Mouse (Mus musculus): ENCODE data around the gene Rin3. TPM values are rescaled to one million over a fixed set of nuclear protein-coding genes. Genes with fewer than 3 reads are reported as not detected.
A peak's percentile ranks its signal among the peaks of the same experiment; 100 is the strongest.

Rin3 gene
- polyA plus RNA-seq, 1 experiment from 2014 or later, result 2.9 TPM

DNA sequence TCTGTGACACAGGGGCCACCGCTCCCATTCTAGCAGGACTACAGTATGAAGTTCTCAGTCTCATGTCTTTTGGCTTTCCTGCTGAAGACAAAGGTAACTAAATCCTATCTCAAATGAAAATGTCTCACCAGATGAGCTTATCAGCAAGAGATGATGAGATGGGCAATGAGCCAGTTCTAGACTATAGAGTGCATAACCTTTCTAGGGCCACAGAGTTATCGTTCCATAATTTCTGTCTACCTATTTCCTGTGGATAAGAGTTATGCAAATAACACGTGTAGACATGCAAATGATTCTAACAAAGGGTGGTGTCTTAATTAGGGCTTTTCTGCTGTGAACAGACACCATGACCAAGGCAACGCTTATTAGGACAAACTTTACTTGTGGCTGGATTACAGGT lies 151.3 kb downstream of the Rin3 start:
- Histone ChIP-seq H3K36me3 (ENCODE audit: control insufficient read depth, insufficient read depth, low read length) (no peaks in the 10 kb centered on the region), H3K9me3 (ENCODE audit: control insufficient read depth, low read length) (no peaks in the 10 kb centered on the region), H3K4me1 (replicated peaks; ENCODE audit: control insufficient read depth, insufficient read depth) (no peaks in the 10 kb centered on the region), H3K4me3 (ENCODE audit: low read depth, low read length) (no peak overlapping the region), H3K4me2 (replicated peaks; ENCODE audit: low read depth) (no peak overlapping the region), H3K9ac (ENCODE audit: low read length) (no peak overlapping the region), H3K27me3 (ENCODE audit: control insufficient read depth, insufficient read depth, low read length) (no peaks in the 10 kb centered on the region), H3K27ac (replicated peaks) (no peak overlapping the region)
- TF ChIP-seq EP300 (optimal IDR thresholded peaks at IDR 0.05), result no peak
- 83% methylated on average over 4 of the region's 4 CpGs for WGBS
- ATAC-seq (ENCODE audit: low FRiP score, low TSS enrichment), result no peak
- no peak for DNase-seq (ENCODE audit: low spot score)

DNA sequence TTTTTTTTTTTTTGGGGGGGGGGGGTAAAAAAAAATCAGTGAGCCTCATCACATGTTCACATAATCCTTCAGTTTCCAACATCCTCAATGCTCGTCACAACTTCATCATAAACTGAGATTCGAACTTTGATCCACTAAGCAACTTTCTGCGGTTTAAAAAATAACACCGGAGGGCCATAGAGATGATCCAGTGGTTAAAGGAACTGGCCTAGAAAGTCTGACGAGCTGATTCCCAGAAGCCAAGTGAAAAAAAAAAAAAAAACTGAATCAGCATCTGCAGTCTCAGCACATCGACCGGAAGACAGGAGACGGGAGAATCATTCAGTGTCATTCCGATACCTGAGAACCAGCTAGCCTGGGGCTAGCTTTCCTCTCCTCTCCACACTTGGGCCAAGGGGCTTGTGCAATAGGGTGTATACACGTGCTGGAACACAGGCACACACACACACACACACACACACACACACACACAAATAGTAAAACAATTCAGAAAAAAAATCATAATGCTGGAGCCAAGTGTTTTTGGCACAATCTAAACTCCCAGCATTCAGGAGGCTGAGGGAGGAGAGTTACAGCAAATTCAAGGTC lies 154.2 kb downstream of the Rin3 start:
- H3K27me3 ChIP-seq (ENCODE audit: control insufficient read depth, insufficient read depth, low read length), result no peaks in the 10 kb centered on the region
- H3K27ac ChIP-seq (replicated peaks), result no peak overlapping the region
- H3K4me2 ChIP-seq (replicated peaks; ENCODE audit: low read depth), result peak overlapping the region; percentile 24; the same call in 1 of the 2 replicates
- H3K9me3 ChIP-seq (ENCODE audit: control insufficient read depth, low read length), result no peaks in the 10 kb centered on the region
- TF ChIP-seq CTCF (IDR thresholded peaks at IDR 0.05; ENCODE audit: low read depth) (no peak), EP300 (optimal IDR thresholded peaks at IDR 0.05) (no peak)
- no peak overlapping the region for H3K4me3 ChIP-seq (ENCODE audit: low read depth, low read length)
- no peak overlapping the region for H3K9ac ChIP-seq (ENCODE audit: low read length)
- ATAC-seq (ENCODE audit: low FRiP score, low TSS enrichment) (no peak), DNase-seq (ENCODE audit: low spot score) (no peak)
- H3K4me1 ChIP-seq (replicated peaks; ENCODE audit: control insufficient read depth, insufficient read depth), result no peaks in the 10 kb centered on the region
- 59% methylated on average over 10 of the region's 10 CpGs for WGBS
- H3K36me3 ChIP-seq (ENCODE audit: control insufficient read depth, insufficient read depth, low read length), result no peaks in the 10 kb centered on the region

DNA sequence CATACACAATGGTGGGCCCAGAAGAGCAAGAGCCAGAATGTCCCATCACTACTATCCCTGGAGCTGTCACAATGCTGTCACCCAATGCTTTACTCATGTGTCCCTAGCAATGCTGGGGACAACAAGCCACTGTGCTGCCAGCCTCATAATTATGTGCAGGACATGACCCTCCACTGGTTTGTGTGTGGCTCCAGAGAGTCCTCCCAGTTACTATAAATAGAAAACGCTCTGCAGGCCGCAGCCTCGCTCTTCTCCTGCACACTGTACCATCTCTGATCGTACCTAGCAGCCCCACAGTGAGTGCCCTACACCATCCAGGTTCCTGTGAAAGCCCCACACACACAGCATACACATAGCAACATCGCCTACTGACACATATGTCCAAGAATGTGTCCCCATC lies 155.1 kb downstream of the Rin3 start:
- TF ChIP-seq CTCF (IDR thresholded peaks at IDR 0.05; ENCODE audit: low read depth) (no peak), EP300 (optimal IDR thresholded peaks at IDR 0.05) (no peak)
- WGBS, result 60% methylated on average over 5 of the region's 5 CpGs
- H3K27me3 ChIP-seq (ENCODE audit: control insufficient read depth, insufficient read depth, low read length), result no peaks in the 10 kb centered on the region
- ATAC-seq (ENCODE audit: low FRiP score, low TSS enrichment) (no peak), DNase-seq (ENCODE audit: low spot score) (no peak)
- H3K9ac ChIP-seq (ENCODE audit: low read length), result no peak overlapping the region
- 0 out of 2 replicates have a peak overlapping the region, but pooled peaks have one; percentile 30 for H3K27ac ChIP-seq (replicated peaks)
- no peaks in the 10 kb centered on the region for H3K9me3 ChIP-seq (ENCODE audit: control insufficient read depth, low read length)
- H3K4me3 ChIP-seq (ENCODE audit: low read depth, low read length), result peak overlapping the region; percentile 4; the same call in 1 of the 2 replicates
- H3K4me2 ChIP-seq (replicated peaks; ENCODE audit: low read depth), result peak overlapping the region; percentile 66; the same call in 1 of the 2 replicates
- no peaks in the 10 kb centered on the region for H3K36me3 ChIP-seq (ENCODE audit: control insufficient read depth, insufficient read depth, low read length)
- no peaks in the 10 kb centered on the region for H3K4me1 ChIP-seq (replicated peaks; ENCODE audit: control insufficient read depth, insufficient read depth)

DNA sequence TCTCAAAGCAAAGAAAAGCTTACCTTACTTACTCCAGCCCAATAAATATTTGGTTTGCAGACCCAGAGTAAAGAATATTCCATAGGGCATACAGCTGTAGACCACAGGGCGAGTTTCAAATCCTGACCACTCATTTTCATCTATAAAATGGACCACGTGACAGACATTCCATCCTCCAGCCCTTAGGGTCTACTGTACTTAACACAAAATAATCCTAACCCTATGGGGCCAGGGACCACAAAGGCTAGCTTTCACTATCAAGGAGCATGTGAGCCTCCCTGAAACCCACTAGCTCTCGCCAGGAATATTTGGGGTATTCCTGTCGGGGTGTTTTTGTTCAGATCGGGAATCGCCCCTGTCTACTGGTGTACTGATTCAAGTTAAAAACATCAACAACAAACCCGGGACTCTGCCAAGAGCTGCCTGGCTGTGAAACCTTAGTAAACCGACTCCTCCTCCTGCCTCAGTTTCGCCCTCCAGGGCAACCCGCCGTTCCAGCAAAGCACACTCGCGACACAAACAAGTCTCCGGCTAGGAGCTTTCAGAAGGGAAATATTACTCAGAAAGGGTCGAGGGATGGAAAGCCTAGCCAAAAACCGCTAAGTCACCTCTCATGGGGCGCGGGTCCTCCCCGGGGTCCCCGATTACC lies 156.3 kb downstream of the Rin3 start:
- ATAC-seq (ENCODE audit: low FRiP score, low TSS enrichment), result 0 out of 2 replicates have a peak, but pooled peaks have one; percentile 4
- Histone ChIP-seq H3K27me3 (ENCODE audit: control insufficient read depth, insufficient read depth, low read length) (no peaks in the 10 kb centered on the region), H3K27ac (replicated peaks) (peak overlapping the region; percentile 63), H3K4me2 (replicated peaks; ENCODE audit: low read depth) (peak overlapping the region; percentile 66), H3K9ac (ENCODE audit: low read length) (peak overlapping the region; percentile 66), H3K4me3 (ENCODE audit: low read depth, low read length) (peak overlapping the region; percentile 58), H3K36me3 (ENCODE audit: control insufficient read depth, insufficient read depth, low read length) (no peaks in the 10 kb centered on the region), H3K9me3 (ENCODE audit: control insufficient read depth, low read length) (no peaks in the 10 kb centered on the region), H3K4me1 (replicated peaks; ENCODE audit: control insufficient read depth, insufficient read depth) (no peaks in the 10 kb centered on the region)
- WGBS, result 2% methylated on average over 20 of the region's 20 CpGs
- DNase-seq (ENCODE audit: low spot score), result no peak
- no peak for TF ChIP-seq EP300 (optimal IDR thresholded peaks at IDR 0.05)

DNA sequence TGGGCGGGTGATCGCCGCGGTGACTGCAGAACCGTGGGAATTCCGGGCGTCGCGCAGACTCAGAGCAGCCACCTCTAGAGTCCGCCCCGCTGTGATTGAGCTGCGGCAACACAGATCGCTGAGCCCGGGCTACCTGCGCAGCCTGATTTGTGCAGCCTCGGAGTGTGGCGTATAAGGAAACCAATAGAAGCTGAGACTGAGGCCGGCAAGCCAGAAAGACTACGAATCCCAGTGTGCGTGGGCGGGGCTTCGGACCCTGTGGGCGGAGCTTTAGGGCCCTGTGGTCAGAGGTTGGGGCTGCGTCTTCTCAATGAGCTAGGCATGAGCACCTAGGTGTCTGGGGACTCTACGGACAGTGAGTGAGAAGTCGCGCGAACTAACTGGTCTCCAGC lies 156.8 kb downstream of the Rin3 start, which contains the start of gene Lgmn:
Gene Lgmn (minus strand): TSS at position 182 of the 392 bp plus-strand sequence.
- Histone ChIP-seq H3K4me3 (ENCODE audit: low read depth, low read length) (peak within 1 kb of the TSS; percentile 58), H3K27ac (replicated peaks) (peak within 1 kb of the TSS; percentile 63), H3K9ac (ENCODE audit: low read length) (peak within 1 kb of the TSS; percentile 66), H3K27me3 (ENCODE audit: control insufficient read depth, insufficient read depth, low read length) (no peaks in the 10 kb centered on the region), H3K4me2 (replicated peaks; ENCODE audit: low read depth) (peak within 1 kb of the TSS; percentile 66), H3K9me3 (ENCODE audit: control insufficient read depth, low read length) (no peaks in the 10 kb centered on the region), H3K4me1 (replicated peaks; ENCODE audit: control insufficient read depth, insufficient read depth) (no peaks in the 10 kb centered on the region), H3K36me3 (ENCODE audit: control insufficient read depth, insufficient read depth, low read length) (no peaks in the 10 kb centered on the region)
- TF ChIP-seq CTCF (IDR thresholded peaks at IDR 0.05; ENCODE audit: low read depth) (peak; percentile 25; the same call in 1 of the 2 replicates), EP300 (optimal IDR thresholded peaks at IDR 0.05) (no peak)
- DNase-seq (ENCODE audit: low spot score) (peak; percentile 98), ATAC-seq (ENCODE audit: low FRiP score, low TSS enrichment) (peak; percentile 100)
- 0% methylated on average over 28 of the region's 28 CpGs for WGBS

Other genes with a start within 250 kb of the Rin3 start
- 0.28 and 0.30 TPM in 2 replicates for gene Slc24a4, start 154.3 kb upstream of the Rin3 start, polyA plus RNA-seq (2015; fragmentation: Nextera tagmentation; extraction: Ambion mirVana)
- gene Lgmn, start 156.8 kb downstream of the Rin3 start, polyA plus RNA-seq (2015; fragmentation: Nextera tagmentation; extraction: Ambion mirVana), result 75.1 and 77.1 TPM in 2 replicates
- gene Golga5, start 186.1 kb downstream of the Rin3 start, polyA plus RNA-seq (2015; fragmentation: Nextera tagmentation; extraction: Ambion mirVana), result 29.3 and 30.3 TPM in 2 replicates